Mouse (Mus musculus) lung, adult 2 months (tissue): ENCODE data around the gene Rpl5.

Source experiments
- CTCF ChIP-seq: fragments of 200-500 bp; IDR thresholded peaks from 2 replicates; pipeline ENCODE4 v1.5.1; 2011; ENCODE audit warnings: mild to moderate bottlenecking, low read length, control low read depth; ENCODE audit not compliant: insufficient read depth
- POLR2A ChIP-seq: fragments of 200-500 bp; IDR thresholded peaks from 2 replicates; pipeline ENCODE4 v1.6.1; 2011; ENCODE audit warnings: low read depth, mild to moderate bottlenecking, control low read depth, low read length, borderline replicate concordance; ENCODE audit errors: extremely low read depth

- TF ChIP-seq CTCF: no peak
- no peak for TF ChIP-seq POLR2A
Observed at GRCm38 (mm10) chr5:107950643-107951042, 50.3 kb downstream of the Rpl5 start.
